Mouse (Mus musculus) kidney, embryonic 15.5 days (tissue): ENCODE measurements around the gene 2900011O08Rik. TPM values are rescaled to one million over a fixed set of nuclear protein-coding genes. Genes with fewer than 3 reads are reported as not detected.

Experiments
- ATAC-seq: fragments of 200-750 bp; cut with Nextera tagmentation; replicated peaks from 2 replicates; pipeline ENCODE4 v1.8.0; 2017; ENCODE audit warnings: moderate TSS enrichment; ENCODE audit not compliant: low FRiP score
- H3K27ac ChIP-seq: fragments of 300-500 bp; sonication (generic); 2 replicates; pipeline ENCODE4 v1.5.1; 2015; ENCODE audit warnings: mild to moderate bottlenecking, inconsistent platforms
- H3K27me3 ChIP-seq: fragments of 300-500 bp; sonication (generic); 2 replicates; pipeline ENCODE4 v1.6.1; 2015; ENCODE audit warnings: inconsistent platforms
- H3K36me3 ChIP-seq: fragments of 300-500 bp; sonication (generic); 2 replicates; pipeline ENCODE4 v1.6.1; 2015; ENCODE audit warnings: inconsistent platforms
- H3K4me1 ChIP-seq: fragments of 300-500 bp; sonication (generic); 2 replicates; pipeline ENCODE4 v1.6.1; 2015; ENCODE audit warnings: inconsistent platforms
- H3K4me2 ChIP-seq: fragments of 300-500 bp; sonication (generic); 2 replicates; pipeline ENCODE4 v1.6.1; 2015; ENCODE audit warnings: moderate library complexity, mild to moderate bottlenecking, inconsistent platforms
- H3K4me3 ChIP-seq: fragments of 300-500 bp; sonication (generic); replicated peaks from 2 replicates; pipeline ENCODE4 v1.5.1; 2015; ENCODE audit warnings: mild to moderate bottlenecking, inconsistent platforms
- H3K9ac ChIP-seq: fragments of 300-500 bp; sonication (generic); 2 replicates; pipeline ENCODE4 v1.6.1; 2015; ENCODE audit warnings: mild to moderate bottlenecking, inconsistent platforms
- H3K9me3 ChIP-seq: fragments of 300-500 bp; sonication (generic); replicated peaks from 2 replicates; pipeline ENCODE4 v1.6.1; 2016; ENCODE audit warnings: inconsistent platforms
- WGBS: fragments of 180-500 bp; shearing (Covaris S2); methylation state at CpG from one replicate; pipeline ENCODE4 v1.1.7; 2015; ENCODE audit warnings: mixed read lengths; 5-methylcytosine and 5-hydroxymethylcytosine counted together
- polyA plus RNA-seq: library from polyadenylated mRNA; unstranded; fragments of >200 nt; fragmentation: Nextera tagmentation; extraction: Ambion mirVana; gene quantifications from 2 replicates; pipeline ENCODE4 v1.2.1, GENCODE M21; 2015

2900011O08Rik gene
- polyA plus RNA-seq, 1 experiment from 2014 or later: 2.2 TPM

- H3K27ac ChIP-seq: no peak overlapping the region
- 92% methylated on average over 7 of the region's 7 CpGs for WGBS
- H3K36me3 ChIP-seq: peaks cover 98% of the 10 kb centered on the region
- no peaks in the 10 kb centered on the region for H3K27me3 ChIP-seq
- ATAC-seq: no peak
- H3K4me3 ChIP-seq: no peak overlapping the region
- no peak overlapping the region for H3K4me2 ChIP-seq
- no peaks in the 10 kb centered on the region for H3K4me1 ChIP-seq
- no peak overlapping the region for H3K9ac ChIP-seq
- no peaks in the 10 kb centered on the region for H3K9me3 ChIP-seq
These were observed 138.3 kb downstream of the 2900011O08Rik start for GRCm38 (mm10) chr16:14124709-14125108.

- ATAC-seq: no peak
- no peaks in the 10 kb centered on the region for H3K27me3 ChIP-seq
- H3K36me3 ChIP-seq: peaks cover 100% of the 10 kb centered on the region
- H3K4me1 ChIP-seq: no peaks in the 10 kb centered on the region
- H3K27ac ChIP-seq: no peak overlapping the region
- H3K4me2 ChIP-seq: no peak overlapping the region
- H3K4me3 ChIP-seq: no peak overlapping the region
- no peak overlapping the region for H3K9ac ChIP-seq
- 81% methylated on average over 1 of the region's 1 CpGs for WGBS
- no peaks in the 10 kb centered on the region for H3K9me3 ChIP-seq
These were observed 138.8 kb downstream of the 2900011O08Rik start for GRCm38 (mm10) chr16:14125253-14125652.

- no peaks in the 10 kb centered on the region for H3K4me1 ChIP-seq
- no peak overlapping the region for H3K27ac ChIP-seq
These were observed 142.6 kb downstream of the 2900011O08Rik start for GRCm38 (mm10) chr16:14128977-14129376.

GRCm38 (mm10) chr16:14130796-14131195 is 144.4 kb downstream of the 2900011O08Rik start:
- H3K4me2 ChIP-seq: no peak overlapping the region
- H3K4me3 ChIP-seq: no peak overlapping the region
- H3K27ac ChIP-seq: no peak overlapping the region
- 88% methylated on average over 7 of the region's 7 CpGs for WGBS
- no peaks in the 10 kb centered on the region for H3K4me1 ChIP-seq
- no peaks in the 10 kb centered on the region for H3K27me3 ChIP-seq
- H3K9me3 ChIP-seq: no peaks in the 10 kb centered on the region
- peaks cover 100% of the 10 kb centered on the region for H3K36me3 ChIP-seq
- H3K9ac ChIP-seq: no peak overlapping the region
- no peak for ATAC-seq

More at GRCm38 (mm10) chr16:14128977-14129376, 142.6 kb downstream of the 2900011O08Rik start:
- no peaks in the 10 kb centered on the region for H3K27me3 ChIP-seq
- no peaks in the 10 kb centered on the region for H3K9me3 ChIP-seq
- no peak overlapping the region for H3K4me3 ChIP-seq
- no peak for ATAC-seq
- no peak overlapping the region for H3K9ac ChIP-seq
- no peak overlapping the region for H3K4me2 ChIP-seq
- peaks cover 100% of the 10 kb centered on the region for H3K36me3 ChIP-seq

- H3K4me1 ChIP-seq: no peaks in the 10 kb centered on the region
- WGBS: 84% methylated on average over 3 of the region's 3 CpGs
- H3K27ac ChIP-seq: no peak overlapping the region
- H3K9ac ChIP-seq: no peak overlapping the region
- no peak for ATAC-seq
- peaks cover 100% of the 10 kb centered on the region for H3K36me3 ChIP-seq
- H3K4me3 ChIP-seq: no peak overlapping the region
- no peak overlapping the region for H3K4me2 ChIP-seq
- no peaks in the 10 kb centered on the region for H3K9me3 ChIP-seq
- no peaks in the 10 kb centered on the region for H3K27me3 ChIP-seq
These were observed 145.0 kb downstream of the 2900011O08Rik start for GRCm38 (mm10) chr16:14131376-14131775.

GRCm38 (mm10) chr16:14131838-14132237 is 145.4 kb downstream of the 2900011O08Rik start:
- H3K27ac ChIP-seq: no peak overlapping the region
- ATAC-seq: no peak
- WGBS: 90% methylated on average over 5 of the region's 5 CpGs
- no peaks in the 10 kb centered on the region for H3K4me1 ChIP-seq
- no peak overlapping the region for H3K9ac ChIP-seq
- H3K4me2 ChIP-seq: no peak overlapping the region
- no peaks in the 10 kb centered on the region for H3K9me3 ChIP-seq
- no peak overlapping the region for H3K4me3 ChIP-seq
- H3K36me3 ChIP-seq: peaks cover 100% of the 10 kb centered on the region
- no peaks in the 10 kb centered on the region for H3K27me3 ChIP-seq

GRCm38 (mm10) chr16:14135014-14135413 is 148.6 kb downstream of the 2900011O08Rik start:
- H3K4me3 ChIP-seq: no peak overlapping the region
- ATAC-seq: no peak
- no peaks in the 10 kb centered on the region for H3K27me3 ChIP-seq
- WGBS: 76% methylated on average over 2 of the region's 2 CpGs
- peaks cover 96% of the 10 kb centered on the region for H3K36me3 ChIP-seq
- no peak overlapping the region for H3K9ac ChIP-seq
- no peaks in the 10 kb centered on the region for H3K4me1 ChIP-seq
- H3K27ac ChIP-seq: no peak overlapping the region
- no peak overlapping the region for H3K4me2 ChIP-seq
- no peaks in the 10 kb centered on the region for H3K9me3 ChIP-seq

- Histone ChIP-seq H3K9ac (no peak overlapping the region), H3K27me3 (no peaks in the 10 kb centered on the region), H3K27ac (no peak overlapping the region), H3K4me3 (no peak overlapping the region), H3K4me2 (no peak overlapping the region), H3K4me1 (no peaks in the 10 kb centered on the region), H3K36me3 (peaks cover 94% of the 10 kb centered on the region), H3K9me3 (no peaks in the 10 kb centered on the region)
- 92% methylated on average over 1 of the region's 1 CpGs for WGBS
- no peak for ATAC-seq
These were observed 151.7 kb downstream of the 2900011O08Rik start for GRCm38 (mm10) chr16:14137976-14138561.

- no peaks in the 10 kb centered on the region for H3K4me1 ChIP-seq
- no peaks in the 10 kb centered on the region for H3K9me3 ChIP-seq
- no peak overlapping the region for H3K4me2 ChIP-seq
- H3K9ac ChIP-seq: no peak overlapping the region
- H3K36me3 ChIP-seq: peaks cover 94% of the 10 kb centered on the region
- no peak overlapping the region for H3K4me3 ChIP-seq
- no peaks in the 10 kb centered on the region for H3K27me3 ChIP-seq
- ATAC-seq: no peak
- no peak overlapping the region for H3K27ac ChIP-seq
These were observed 152.7 kb downstream of the 2900011O08Rik start for GRCm38 (mm10) chr16:14139106-14139505.

GRCm38 (mm10) chr16:14143298-14143697 is 156.9 kb downstream of the 2900011O08Rik start:
- Histone ChIP-seq H3K4me2 (no peak overlapping the region), H3K9ac (no peak overlapping the region), H3K27me3 (no peaks in the 10 kb centered on the region), H3K27ac (no peak overlapping the region), H3K4me3 (no peak overlapping the region), H3K36me3 (peaks cover 89% of the 10 kb centered on the region), H3K4me1 (no peaks in the 10 kb centered on the region), H3K9me3 (no peaks in the 10 kb centered on the region)
- 79% methylated on average over 3 of the region's 3 CpGs for WGBS
- ATAC-seq: no peak

GRCm38 (mm10) chr16:14147712-14148111 is 161.3 kb downstream of the 2900011O08Rik start:
- H3K27me3 ChIP-seq: no peaks in the 10 kb centered on the region
- H3K4me1 ChIP-seq: no peaks in the 10 kb centered on the region
- H3K36me3 ChIP-seq: peaks cover 89% of the 10 kb centered on the region
- H3K27ac ChIP-seq: no peak overlapping the region
- H3K9me3 ChIP-seq: no peaks in the 10 kb centered on the region
- no peak overlapping the region for H3K4me3 ChIP-seq
- H3K4me2 ChIP-seq: no peak overlapping the region
- no peak overlapping the region for H3K9ac ChIP-seq
- no peak for ATAC-seq
